Mouse (Mus musculus): ENCODE data around the gene Cyp2s1.

DNA sequence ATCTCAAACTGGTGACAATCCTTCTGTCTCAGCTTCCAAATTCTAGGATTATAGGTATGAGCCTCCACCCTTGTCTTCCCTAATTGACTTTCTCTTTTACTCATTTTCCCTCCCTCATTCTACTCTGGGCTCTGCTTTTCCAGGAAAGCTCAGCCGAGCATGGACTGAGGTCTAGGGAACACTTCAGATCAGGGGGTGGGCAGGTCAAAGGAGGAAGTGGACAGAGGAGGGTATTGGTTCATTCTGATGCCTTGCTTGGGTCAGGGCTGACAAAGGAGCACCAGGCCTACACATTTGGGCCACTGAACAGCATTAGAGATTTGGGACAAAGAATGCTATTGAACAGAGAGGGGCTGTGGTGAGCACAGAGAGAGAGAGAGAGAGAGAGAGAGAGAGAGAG, 31.9 kb downstream of the Cyp2s1 start:
- TF ChIP-seq CTCF (IDR thresholded peaks at IDR 0.05; ENCODE audit: control insufficient read depth, insufficient read depth, low read length) (no peak), POLR2A (IDR thresholded peaks at IDR 0.05; ENCODE audit: borderline replicate concordance, control insufficient read depth, low read depth, low read length) (no peak)

All from bone marrow, adult 2 months (tissue).